Mouse (Mus musculus): ENCODE data around the gene Rnf13.

Gene Rnf13

DNA sequence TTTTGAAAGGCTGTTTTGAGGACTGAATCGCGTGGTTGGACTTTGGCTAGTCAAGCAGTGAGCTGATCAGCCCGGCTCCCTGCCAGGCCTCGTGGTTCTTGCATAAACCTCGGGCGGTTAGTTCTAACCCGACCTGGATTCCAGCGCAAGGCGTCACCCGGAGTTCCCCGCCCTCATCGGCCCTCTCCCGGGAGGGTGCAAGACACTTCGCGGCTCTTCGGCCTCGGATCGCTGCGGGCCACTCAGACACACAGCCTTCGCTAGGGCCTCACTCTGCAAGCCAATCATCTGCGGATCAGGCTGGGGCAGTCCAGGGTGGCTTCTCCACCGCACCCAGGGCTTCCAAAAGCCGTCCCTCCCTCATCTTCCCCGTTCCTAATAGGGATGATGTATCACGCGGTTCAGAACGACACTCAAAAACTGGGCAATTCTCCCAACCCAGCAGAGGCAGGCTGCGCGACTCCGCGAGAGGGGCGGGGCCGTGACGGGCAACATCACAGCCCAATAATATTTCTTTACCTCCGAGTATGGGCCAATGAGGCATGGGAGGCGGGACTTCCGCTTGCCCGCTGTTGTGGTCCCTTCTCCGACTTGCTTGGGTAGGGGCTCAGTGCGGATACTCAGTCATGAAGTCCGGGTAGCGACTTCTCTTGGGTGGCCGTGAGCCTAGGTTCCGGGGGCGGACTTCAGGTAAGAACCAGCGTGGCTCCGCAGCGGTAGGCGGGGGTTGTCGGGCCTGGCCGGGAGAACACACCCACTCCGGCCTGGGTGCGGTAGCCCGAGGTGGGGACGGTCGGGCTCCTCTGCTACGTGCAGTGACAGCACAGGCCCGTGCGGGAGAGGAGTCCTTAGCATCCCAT lies at the start of gene Rnf13:
Rnf13 (plus strand) TSS at position 552 of the 860 bp plus-strand sequence.
- DNase-seq: peak; percentile 98

- DNase-seq: no peak
Measured at GRCm38 (mm10) chr3:57691772-57692171, 44.1 kb upstream of the Rnf13 start.

DNA sequence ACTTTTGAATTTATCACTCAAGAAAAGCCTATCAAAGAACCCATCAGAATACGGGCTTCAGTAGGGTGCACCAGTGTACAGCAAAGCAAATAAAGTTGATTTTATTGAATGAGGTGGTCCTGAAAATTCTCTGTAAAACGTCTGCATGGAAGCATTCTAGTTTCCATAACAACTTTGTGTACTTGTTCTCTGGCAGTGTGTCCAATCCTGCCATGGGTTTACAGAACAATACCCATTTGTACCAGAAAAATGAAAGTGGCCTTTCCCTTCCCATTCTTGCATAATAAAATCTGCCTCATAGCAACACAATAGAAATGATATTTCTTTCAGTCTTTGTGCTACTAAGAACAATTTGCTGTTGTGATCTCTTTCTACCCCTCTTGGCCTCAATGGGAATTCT lies 43.1 kb upstream of the Rnf13 start, which contains the start of gene Ankub1:
Ankub1 (minus strand) TSS at position 81 of the 400 bp plus-strand sequence.
- DNase-seq: no peak

DNA sequence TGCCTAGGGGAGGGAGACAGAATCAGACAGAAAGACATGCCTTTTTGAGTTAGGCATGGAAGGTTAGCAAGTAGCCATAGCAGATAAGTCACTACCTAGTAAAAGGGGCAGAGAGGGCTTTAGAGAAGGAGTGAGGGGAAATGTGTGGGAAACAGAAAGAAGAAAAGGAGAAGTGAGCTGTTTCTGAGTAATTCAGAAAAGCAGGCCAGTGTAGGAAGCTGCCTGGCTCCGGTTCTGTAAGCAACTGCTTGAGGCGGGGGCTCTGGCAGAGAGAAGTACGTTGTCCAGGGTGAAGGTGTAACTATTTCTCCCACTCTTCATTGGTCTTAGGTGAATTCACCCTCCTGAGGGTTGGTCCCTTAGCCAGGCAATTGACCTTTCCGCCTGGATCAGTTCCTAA lies 39.6 kb upstream of the Rnf13 start:
- DNase-seq: no peak

GRCm38 (mm10) chr3:57696779-57697178 lies 39.1 kb upstream of the Rnf13 start:
- DNase-seq: no peak

GRCm38 (mm10) chr3:57714151-57714550 lies 21.7 kb upstream of the Rnf13 start:
- no peak for DNase-seq

- DNase-seq: no peak
Measured at GRCm38 (mm10) chr3:57732206-57732915, 3.5 kb upstream of the Rnf13 start.

DNA sequence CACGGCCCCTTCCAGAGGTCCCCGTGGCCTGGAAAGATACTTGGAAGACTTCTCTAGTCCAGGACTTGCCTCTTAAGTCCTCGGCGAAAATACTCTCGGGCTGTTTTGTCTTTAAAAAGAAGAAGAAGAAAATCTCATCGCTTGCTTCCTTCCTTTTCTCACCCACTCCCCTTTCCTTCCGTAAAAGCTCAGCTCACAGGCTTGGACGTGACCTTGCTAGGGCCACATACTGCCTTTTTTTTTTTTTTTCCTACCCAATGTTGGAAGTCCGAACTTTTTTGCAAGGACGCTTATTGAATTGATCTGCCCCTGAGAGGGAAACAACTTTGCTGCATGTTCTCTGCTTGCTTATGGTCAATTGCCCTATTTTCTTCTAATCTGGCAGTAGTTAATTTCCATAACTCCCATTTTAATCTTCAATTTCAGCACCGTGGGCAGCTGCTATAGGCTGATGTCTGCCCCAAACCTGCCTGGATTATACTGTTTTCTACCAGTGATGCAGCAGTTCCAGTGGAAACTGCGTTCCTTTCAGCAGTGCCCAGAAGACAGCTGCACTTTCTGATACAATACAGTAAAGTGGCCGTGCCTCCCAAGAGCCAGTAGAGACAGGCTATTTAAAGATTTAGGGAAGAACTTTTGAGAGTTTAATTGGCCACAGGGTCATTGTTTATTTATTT lies 695 bp downstream of the Rnf13 start:
- no peak for DNase-seq

GRCm38 (mm10) chr3:57739830-57740229 lies 4.0 kb downstream of the Rnf13 start:
- DNase-seq: no peak

DNA sequence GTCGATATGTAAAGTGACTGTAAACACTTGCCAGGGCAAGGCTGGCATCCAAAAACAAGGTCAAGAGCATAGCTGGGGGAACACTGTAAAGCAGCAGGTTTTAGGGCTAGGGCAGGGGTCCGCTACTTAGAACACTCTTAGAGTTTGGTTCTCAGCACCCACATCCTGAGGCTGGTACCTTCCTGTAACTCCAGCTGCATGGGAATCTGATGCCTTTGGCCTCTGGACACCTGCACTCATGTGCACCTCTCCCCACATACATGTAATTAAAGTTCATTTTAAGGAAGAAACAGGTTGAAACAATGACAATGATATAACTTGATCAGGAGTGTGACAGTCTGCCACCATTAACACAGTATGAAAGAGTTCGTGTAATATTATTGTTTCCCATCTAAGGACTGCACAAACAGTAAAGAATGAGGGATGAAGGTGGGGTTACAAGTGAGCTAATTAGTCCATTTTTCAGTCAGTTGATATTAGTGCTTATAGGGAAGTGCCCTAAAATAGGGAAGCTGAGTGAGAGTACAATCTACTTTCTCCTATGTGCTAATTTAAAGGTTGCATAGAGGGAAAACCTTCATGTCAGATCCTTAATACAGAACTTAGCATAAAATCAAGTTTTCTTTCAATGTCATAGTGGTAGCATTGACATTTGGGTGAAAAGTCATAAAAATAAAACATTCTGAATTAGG lies 12.9 kb downstream of the Rnf13 start:
- DNase-seq: no peak

DNA sequence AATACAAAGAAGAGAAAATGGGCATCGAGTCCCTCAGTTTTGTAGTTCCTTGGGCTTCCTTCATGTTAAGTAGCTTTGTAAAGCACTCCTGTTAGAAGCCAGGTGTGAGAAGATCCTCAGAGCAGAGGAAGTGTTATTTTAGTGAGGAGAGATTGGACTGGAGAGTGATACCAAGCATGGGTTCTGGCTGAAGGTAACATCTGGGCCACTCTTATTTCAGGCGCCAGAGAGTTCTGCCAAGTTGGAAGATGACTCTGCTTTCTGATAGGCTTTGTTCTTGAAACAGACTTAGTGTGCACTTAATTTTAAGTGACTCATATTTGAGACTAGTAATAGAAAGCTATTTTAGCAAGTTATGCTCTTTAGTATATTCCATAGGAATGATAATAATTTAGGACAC lies 41.1 kb downstream of the Rnf13 start:
- no peak for DNase-seq

GRCm38 (mm10) chr3:57788472-57788871 lies 52.6 kb downstream of the Rnf13 start:
- DNase-seq: peak in 1 of 2 experiments; percentile 18

- no peak for DNase-seq
Measured at GRCm38 (mm10) chr3:57789005-57789962, 53.4 kb downstream of the Rnf13 start.

DNA sequence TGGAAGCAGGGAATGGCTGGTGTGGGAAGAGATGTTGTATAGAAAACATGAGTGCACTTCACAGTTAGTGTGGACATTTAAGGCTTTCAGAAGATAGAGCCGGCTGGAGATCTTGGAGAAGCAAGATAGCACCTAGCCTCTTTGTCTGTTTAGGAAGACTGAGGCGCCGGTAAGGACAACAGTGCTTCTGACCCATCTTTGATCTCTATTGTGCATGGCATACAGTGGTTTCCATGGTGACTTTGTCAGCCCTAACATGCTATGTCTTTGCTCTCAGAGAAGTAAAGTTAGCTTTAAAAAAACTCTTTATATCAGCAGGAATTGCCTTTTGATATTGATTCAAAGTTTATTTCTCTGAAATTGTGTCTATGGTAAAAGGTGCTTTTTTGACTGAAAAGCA lies 55.2 kb downstream of the Rnf13 start:
- no peak for DNase-seq

GRCm38 (mm10) chr3:57795071-57795470 lies 59.2 kb downstream of the Rnf13 start:
- peak; percentile 25 to 27 for DNase-seq

GRCm38 (mm10) chr3:57815447-57815846 lies 79.6 kb downstream of the Rnf13 start:
- DNase-seq: no peak

GRCm38 (mm10) chr3:57825866-57826265 lies 90.0 kb downstream of the Rnf13 start:
- no peak for DNase-seq

DNA sequence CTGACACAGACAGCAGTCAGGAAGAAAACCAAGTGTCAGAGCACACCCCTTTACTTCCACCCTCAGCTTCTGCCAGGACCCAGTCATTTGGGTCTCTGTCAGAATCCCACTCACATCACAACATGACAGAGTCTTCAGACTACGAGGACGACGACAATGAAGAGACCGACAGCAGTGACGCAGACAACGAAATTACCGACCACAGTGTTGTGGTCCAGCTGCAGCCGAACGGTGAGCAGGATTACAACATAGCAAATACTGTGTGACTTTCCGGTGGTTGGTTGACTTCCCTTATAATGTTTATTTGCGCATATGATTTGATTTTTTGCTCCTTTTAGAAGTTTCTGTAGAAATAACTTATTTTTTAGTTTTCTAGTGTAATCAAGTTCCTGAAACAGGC lies 97.7 kb downstream of the Rnf13 start:
- DNase-seq: no peak

DNA sequence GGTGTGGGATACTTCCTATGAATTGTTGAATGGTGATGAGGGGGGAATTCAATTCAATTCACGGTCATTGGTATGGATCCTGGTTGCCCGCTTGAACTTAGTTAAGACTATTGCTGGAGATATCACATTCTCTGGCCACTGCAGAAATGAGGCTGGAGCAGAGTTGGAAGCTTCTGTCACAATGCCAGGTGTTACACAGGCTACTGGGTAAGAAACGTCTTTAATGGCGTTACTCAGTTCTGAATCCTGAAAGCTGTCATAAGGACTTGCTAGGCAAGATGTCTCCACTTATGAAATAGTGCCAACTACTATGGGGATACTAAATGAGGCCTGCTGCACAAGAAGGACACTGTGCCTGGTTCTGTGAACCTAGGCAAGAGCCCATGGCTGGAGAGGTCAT lies 101.0 kb downstream of the Rnf13 start:
- no peak for DNase-seq

- no peak for DNase-seq
Measured at GRCm38 (mm10) chr3:57843775-57844174, 107.9 kb downstream of the Rnf13 start.
